Mouse (Mus musculus): ENCODE data around the gene Cd19.
"Not testable (repeated sequence)": the region's sequence is repeated elsewhere in the genome, so short reads cannot be mapped to it uniquely, and the experiment has no call there.

The Cd19 gene

GRCm38 (mm10) chr7:126434726-126435125, 20.0 kb upstream of the Cd19 start:
- no peak for DNase-seq (ENCODE audit: low read depth)

GRCm38 (mm10) chr7:126430167-126430566, 15.5 kb upstream of the Cd19 start:
- no peak for DNase-seq (ENCODE audit: low read depth)

DNA sequence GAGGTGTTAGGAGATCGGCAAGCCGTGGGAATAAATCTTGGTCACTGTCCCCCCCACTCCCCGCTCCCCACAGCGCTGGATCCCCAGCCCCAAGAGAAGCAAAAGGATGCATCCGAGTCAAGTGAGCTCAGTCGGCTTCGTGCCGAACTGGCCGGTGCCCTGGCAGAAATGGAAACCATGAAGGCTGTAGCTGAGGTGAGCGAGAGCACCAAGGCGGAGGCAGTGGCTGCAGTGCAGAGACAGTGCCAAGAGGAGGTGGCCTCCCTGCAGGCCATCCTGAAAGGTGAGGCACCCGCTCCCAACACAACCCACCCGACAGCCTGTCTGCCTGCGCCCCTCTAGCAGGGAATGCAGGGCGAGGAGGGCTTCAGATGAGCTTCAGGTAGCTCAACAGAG, 14.8 kb upstream of the Cd19 start:
- no peak for DNase-seq (ENCODE audit: low read depth)

- DNase-seq (ENCODE audit: low read depth) = peak; percentile 90
Observed at GRCm38 (mm10) chr7:126428631-126429502, 14.2 kb upstream of the Cd19 start, which contains the start of gene Rabep2. Rabep2 (plus strand) TSS chr7:126428759.

DNA sequence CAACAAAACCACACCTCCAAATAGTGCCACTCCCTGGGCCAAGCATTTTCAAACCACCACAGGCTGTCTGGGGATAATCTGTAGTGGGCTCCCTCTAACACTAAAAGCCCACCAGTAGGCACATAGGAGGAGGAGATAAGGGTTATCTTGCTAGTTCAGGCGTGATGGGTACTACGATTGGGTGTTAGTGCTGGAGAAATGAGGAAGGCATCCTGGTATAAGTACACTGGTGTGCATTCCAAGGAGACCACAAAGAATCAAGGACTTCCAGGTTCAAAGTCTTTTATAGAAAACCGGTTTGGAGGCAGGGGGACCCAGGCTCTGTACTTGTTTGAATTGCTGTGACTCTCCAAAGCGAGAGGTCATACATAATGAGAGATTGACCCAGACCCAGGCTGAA, 13.5 kb upstream of the Cd19 start:
- DNase-seq (ENCODE audit: low read depth) = no peak

- no peak for DNase-seq (ENCODE audit: low read depth)
Observed at GRCm38 (mm10) chr7:126427323-126427860, 12.7 kb upstream of the Cd19 start.

GRCm38 (mm10) chr7:126424161-126424560, 9.5 kb upstream of the Cd19 start:
- DNase-seq (ENCODE audit: low read depth) = peak; percentile 20

DNA sequence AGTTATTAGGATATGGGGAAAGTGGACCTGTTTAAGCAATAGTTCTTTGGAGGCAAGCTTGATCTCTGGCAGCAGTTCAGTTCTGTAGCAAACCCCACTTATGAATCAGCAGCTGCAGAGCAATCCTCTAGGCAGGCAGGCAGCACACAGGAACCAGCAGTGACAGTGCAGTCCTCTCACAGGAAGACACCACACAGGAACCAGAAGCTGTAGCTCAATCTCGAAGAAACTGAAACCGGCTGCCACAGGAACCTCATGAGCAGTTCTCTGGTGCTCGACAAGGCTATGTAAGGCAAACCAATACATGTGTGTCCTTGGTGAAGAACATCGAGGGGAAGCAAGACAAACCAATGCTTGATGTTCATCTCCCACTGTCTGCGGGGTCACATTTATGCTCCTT, 7.1 kb upstream of the Cd19 start:
- peak; percentile 53 for DNase-seq (ENCODE audit: low read depth)

DNA sequence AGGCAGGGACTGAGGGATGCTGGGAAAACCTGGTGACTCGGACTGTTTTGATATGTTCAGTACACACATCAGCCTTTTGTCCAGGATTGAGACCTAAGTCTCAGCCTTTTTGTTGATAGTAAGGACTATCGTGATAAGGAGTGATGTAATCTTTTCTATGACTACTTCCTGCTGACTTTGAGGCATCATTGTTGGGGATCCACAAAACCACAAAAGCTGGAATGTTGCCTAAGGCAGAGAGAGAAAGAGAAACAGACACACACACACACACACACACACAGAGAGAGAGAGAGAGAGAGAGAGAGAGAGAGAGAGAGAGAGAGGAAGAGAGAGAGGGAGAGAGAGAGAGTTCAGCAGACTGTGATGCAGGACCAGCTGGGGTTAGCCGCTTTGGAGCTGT, 3.8 kb upstream of the Cd19 start:
- no peak for DNase-seq (ENCODE audit: low read depth)

GRCm38 (mm10) chr7:126417606-126418005, 2.9 kb upstream of the Cd19 start:
- DNase-seq (ENCODE audit: low read depth) = no peak

- DNase-seq (ENCODE audit: low read depth) = no peak
Observed at GRCm38 (mm10) chr7:126417045-126417444, 2.4 kb upstream of the Cd19 start.

GRCm38 (mm10) chr7:126416615-126417014, 1.9 kb upstream of the Cd19 start:
- no peak for DNase-seq (ENCODE audit: low read depth)

DNA sequence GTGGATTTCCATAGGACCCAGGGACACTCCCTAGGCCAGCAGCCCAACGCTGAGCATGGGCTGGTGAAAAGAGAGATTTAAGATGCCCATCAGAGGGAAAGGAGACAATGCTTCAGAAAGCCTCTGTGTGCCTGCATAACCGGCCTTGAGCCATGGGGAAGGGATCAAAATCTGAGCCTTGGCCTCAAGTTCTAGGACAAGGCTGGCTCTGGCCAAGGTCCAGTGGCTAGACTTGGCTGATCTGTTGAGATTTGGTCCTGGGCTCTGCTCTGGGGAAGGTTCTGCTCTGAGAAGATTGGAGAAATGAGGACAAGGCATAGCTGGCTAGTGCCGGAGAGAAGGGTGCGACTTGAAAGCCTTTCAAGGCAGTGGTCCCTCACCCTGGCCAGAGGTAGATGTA, 3.6 kb downstream of the Cd19 start:
- DNase-seq (ENCODE audit: low read depth) = no peak

DNA sequence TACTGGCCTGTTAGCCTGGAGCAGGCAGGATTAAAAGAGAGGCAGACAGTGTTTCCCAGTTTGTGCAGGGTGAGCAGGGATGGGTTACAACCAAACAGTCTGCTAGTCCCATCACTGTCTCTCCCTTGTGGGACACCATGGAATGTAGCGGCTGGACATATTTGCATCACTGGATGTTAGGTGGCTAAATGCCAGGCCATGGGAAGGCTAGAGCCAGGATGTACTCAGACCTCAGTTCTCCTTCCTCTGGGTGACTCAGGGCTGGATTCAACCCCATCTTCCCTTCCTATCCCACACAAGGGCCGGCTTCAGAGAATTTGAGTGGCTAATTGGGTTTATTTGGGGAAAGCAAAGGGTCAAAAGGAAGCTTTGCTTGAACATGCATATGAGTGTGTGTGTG, 6.0 kb downstream of the Cd19 start:
- DNase-seq (ENCODE audit: low read depth) = no peak

DNA sequence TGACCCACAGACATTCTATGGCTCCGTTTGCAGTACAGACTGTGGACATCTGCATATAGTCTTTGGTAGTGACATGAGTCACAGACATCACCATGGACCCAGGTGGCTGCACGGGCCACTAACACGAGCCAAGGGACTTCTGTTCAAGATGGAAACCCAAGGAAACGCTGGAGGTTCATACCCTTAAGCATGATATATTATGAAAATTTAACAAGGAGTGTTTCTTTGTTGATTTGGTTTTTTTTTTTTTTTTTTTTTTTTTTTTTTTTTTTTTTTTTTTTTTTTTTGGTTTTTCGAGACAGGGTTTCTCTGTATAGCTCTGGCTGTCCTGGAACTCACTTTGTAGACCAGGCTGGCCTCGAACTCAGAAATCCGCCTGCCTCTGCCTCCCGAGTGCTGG, 12.2 kb downstream of the Cd19 start:
- not testable (repeated sequence) for DNase-seq (ENCODE audit: low read depth)

DNA sequence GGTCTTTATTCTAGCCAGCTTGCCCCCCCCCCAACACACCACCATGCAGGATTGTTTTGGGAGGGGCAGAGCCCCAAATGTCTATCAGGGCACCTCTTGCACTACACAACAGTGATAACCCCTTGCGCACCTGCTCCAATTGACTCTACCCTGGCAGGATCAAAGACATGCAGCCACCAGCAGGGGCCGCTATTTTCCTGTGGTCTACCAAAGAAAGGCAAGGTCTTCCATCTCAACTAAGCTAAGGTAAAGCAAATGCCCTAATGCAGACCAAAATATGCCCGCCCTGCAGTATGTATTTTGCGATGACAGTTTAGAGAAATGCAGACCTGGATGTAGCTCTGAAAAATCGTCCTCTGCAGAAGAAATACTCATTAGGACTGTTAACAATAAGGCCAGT, 15.1 kb downstream of the Cd19 start:
- peak; percentile 95 for DNase-seq (ENCODE audit: low read depth)

GRCm38 (mm10) chr7:126397822-126398221, 16.9 kb downstream of the Cd19 start:
- DNase-seq (ENCODE audit: low read depth) = no peak

GRCm38 (mm10) chr7:126397221-126397620, 17.5 kb downstream of the Cd19 start:
- DNase-seq (ENCODE audit: low read depth) = no peak

DNA sequence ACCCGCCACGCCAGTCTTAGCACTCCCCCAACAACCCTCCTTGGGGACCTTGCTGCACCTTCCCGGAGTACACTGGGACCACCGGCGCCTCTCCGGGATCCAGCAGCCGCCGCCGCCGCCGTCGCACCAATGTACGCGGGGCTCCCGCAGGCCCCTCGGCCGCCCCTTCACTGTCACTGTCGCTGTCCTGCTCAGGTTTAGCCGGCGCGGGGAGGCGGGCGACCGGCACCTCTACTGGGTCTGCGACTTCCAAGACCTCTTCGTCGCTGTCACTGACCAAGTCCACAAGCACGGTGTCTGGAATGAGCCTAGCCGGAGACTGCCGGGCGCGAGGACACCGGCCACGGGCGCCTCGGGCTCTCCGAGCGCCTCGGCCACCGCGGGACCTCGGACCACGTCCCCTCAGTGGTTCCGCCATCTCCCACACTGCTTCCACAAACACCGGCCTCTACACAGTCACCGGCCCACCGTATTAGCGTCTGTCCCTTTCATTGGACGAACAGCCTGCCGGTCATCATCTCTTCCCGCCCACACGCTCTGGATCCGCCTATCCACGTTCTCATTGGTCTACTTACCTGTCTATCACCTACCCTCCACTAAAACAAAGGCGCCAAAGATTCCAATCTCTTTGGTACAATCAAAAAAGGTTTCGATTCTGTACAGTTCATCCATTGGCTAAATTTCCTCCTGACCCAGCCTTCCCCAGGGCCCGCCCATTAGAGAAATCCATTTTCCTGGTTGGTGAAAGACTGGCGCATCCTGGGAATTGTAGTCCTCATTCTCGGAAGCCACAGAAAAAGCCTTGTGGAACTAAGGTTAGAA, 18.2 kb downstream of the Cd19 start, which contains the start of gene Nfatc2ip:
Nfatc2ip (minus strand) TSS at position 440 of the 822 bp plus-strand sequence.
- DNase-seq (ENCODE audit: low read depth) = peak; percentile 100

- DNase-seq (ENCODE audit: low read depth) = not testable (repeated sequence)
Observed at GRCm38 (mm10) chr7:126392086-126392884, 22.4 kb downstream of the Cd19 start.

GRCm38 (mm10) chr7:126388185-126388584, 26.5 kb downstream of the Cd19 start:
- no peak for DNase-seq (ENCODE audit: low read depth)

- DNase-seq (ENCODE audit: low read depth) = no peak
Observed at GRCm38 (mm10) chr7:126383565-126383964, 31.1 kb downstream of the Cd19 start.
